Mouse (Mus musculus): ENCODE measurements around the gene Hnrnpk. TPM values are rescaled to one million over a fixed set of nuclear protein-coding genes. Genes with fewer than 3 reads are reported as not detected.

Gene Hnrnpk
- polyA plus RNA-seq (2012; fragmentation: generic; extraction: Trizol) = 100 to 1,000 TPM; 111 to 275 TPM

DNA sequence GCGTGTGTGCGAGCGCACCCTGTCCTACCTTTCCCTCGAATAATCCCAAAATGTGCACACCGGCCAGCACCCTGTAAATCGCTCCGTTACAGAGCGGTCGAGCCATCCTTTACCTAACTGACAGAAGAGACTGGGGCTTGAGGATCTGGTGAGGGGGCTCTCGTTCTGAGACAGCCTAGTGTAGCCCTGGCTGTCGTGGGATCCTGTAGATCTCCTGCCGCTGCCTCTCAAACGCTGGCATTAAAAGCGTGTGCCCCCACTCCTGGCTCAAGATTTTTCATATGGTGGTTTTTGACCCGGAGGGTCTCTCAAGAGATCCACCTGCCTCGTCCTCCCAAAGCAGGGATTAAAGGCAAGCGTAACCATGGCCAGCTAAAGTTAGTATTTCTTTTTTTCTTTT lies at the start of gene Hnrnpk:
Gene Hnrnpk (minus strand): TSS at position 101 of the 400 bp plus-strand sequence.

DNA sequence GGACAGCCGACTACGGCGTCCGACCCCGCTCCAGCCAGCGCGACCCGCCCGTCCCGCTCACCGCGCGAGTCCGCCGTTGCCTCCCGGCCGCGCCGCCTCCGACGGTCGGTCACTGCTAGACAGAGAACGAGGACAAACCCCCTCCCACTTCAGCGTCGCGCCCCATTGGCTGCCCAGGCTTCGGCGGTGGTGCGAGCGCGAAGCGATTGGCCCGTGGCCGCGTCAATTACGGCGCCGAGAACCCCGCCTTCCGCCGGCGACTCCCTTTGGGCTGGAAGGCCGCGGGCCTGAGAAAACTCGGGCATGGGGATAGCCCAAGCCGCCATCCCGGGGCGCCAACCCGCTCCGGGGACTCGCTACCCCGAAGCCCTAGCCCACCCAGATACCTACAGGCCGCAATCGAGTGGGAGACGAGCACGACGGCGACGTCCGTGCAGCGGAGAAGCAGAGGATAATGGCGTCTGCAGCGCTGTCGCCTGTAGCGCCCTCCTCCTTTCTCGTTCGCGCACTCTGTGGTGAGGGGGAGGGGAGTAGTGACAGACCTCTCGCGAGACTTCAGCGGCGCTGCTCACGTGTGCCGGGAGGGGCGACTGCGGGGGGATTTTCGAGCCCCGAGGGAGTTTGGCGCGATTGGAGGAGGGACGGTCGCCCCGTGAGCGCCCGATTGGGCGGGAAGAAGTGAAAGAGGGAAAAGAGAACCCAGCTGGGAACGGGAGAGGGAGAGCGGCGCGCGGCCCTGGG lies 970 bp downstream of the Hnrnpk start, which contains the start of gene Rmi1:
Gene Rmi1 (plus strand): TSS at position 246 of the 741 bp plus-strand sequence.

DNA sequence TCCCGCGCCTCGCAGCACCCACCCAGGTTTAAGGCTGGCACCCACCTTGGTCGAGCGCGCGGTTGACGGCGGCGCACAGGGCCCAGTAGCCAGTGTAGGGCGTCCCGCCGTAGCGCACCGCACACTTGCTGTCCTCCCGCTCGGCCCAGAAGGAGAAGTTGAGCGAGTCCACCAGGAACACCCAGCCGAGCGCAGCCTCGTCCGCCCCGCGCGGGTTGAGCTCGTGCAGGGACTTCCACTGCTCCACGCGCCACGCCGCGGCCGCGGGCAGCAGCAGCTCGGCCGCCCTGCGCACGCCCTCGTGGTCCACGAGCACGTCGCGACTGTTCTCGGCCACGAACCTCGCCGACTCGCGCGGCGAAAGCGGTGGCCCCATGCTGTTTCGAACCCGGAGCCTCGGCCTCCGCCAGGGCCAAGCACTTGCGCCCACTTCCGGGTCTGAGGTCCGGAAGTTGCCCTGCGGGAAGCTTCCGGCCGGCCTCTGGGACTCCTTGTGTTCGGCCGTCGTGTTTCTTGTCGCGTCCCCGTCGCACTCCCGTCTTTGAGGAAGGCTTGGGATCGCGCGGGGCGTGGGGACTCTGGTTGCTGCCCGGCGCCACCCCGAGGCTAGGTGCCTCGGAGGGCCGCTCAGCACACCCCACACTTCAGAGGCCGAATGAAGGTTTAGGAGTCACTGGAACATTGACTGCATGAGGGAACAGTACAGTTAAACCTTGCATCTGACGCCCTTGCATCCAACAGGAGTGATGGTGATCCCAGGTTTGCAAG lies 18.2 kb downstream of the Hnrnpk start, which contains the start of gene 2210016F16Rik:
Gene 2210016F16Rik (minus strand): TSS at position 447 of the 768 bp plus-strand sequence.

DNA sequence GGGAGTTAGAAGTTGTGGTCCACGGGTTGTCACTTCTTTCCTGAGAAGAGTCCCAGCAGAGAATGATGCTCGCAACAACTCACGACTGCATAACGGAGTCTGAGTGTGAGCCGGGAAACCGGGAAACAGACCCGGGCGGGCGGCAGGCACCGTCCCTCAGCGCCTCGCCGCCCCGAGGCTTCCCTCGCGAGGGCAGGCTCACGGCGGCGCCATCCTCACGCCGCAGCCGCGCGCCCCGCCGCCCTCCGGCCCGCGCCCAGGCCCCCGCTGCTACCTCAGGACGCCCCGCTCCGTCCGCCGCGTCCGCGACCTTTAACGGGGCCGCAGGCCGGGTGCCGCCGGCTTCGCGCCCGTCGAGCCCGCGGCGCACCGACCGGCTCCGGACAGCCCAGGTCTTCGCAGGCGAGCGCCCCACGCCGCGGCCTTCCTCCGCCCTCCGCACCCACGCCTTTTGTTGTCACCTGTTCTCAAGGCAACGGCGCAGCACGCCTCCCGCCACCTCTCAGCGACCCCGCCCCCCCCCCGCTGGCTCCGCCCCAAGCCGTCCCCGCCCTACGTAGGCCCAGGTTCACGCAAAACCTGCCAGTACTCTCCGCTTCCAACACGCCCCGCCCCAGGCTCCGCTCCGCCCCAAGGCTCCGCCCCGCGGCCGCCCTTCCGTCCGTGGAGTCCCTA lies 44.4 kb downstream of the Hnrnpk start, which contains the start of gene Kif27:
Gene Kif27 (minus strand): TSS at position 494 of the 675 bp plus-strand sequence.

Other genes starting within 250 kb of the Hnrnpk start
- gene Idnk, start 245.7 kb downstream of the Hnrnpk start, polyA plus RNA-seq (2012; fragmentation: generic; extraction: Trizol) = 10 to 100 TPM; 36.5 to 40.7 TPM
- gene Ubqln1, start 187.7 kb downstream of the Hnrnpk start, polyA plus RNA-seq (2012; fragmentation: generic; extraction: Trizol) = 10 to 100 TPM; 11.7 to 38.7 TPM
- 10 to 100 TPM in 1 of 2 experiments, 1 to 10 TPM in 1; 4.9 to 34.0 TPM for gene Gkap1, start 127.6 kb downstream of the Hnrnpk start, polyA plus RNA-seq (2012; fragmentation: generic; extraction: Trizol)
- gene Kif27, start 44.2 kb downstream of the Hnrnpk start, polyA plus RNA-seq (2012; fragmentation: generic; extraction: Trizol) = under 1 TPM in 1 of 2 experiments, not detected in 1; 0.01 TPM
- gene 2210016F16Rik, start 18.1 kb downstream of the Hnrnpk start, polyA plus RNA-seq (2012; fragmentation: generic; extraction: Trizol) = under 1 TPM; 0.01 to 0.17 TPM
- 1 to 10 TPM in 1 of 2 experiments, under 1 TPM in 1; 0.75 to 6.8 TPM for gene Rmi1, start 1.1 kb downstream of the Hnrnpk start, polyA plus RNA-seq (2012; fragmentation: generic; extraction: Trizol)
- gene Slc28a3, start 207.5 kb upstream of the Hnrnpk start, polyA plus RNA-seq (2012; fragmentation: generic; extraction: Trizol) = under 1 TPM; 0.01 TPM